21 mouse cellular contexts compared by ENCODE assay signal in genomic region chrX:136267720-136268119, GRCm38 (mm10). TPM values are rescaled to one million over a fixed set of nuclear protein-coding genes. Genes with fewer than 3 reads are reported as not detected.
"Had no signal": no experiment of that assay in that cellular context is flagged by ENCODE, and none has a peak within 500 bp of the region (broad histone marks: within the 10 kb centered on the region; RNA-seq: fewer than 3 reads in every experiment).

No protein-coding gene starts in this region.

- H3K36me3 ChIP-seq: neural tube, embryonic 12.5 days; stomach, embryonic 15.5 days had no signal

- H3K4me1 ChIP-seq: neural tube, embryonic 12.5 days; stomach, embryonic 15.5 days had no signal

- DNase-seq: lung, adult 18-20 months; lung, embryonic 14.5 days; lung, postnatal 10 days; lung, postnatal 4 days; retina, postnatal 1 day; right cerebral cortex, adult 18-20 months; right cerebral cortex, postnatal 25 days; right cerebral cortex, postnatal 4 days; spleen, adult 18-20 months; thymus, adult 2 months; thymus, postnatal 25 days; thymus, postnatal 4 days had no signal

- H3K9ac ChIP-seq: lung, embryonic 14.5 days; midbrain, embryonic 13.5 days; neural tube, embryonic 12.5 days; stomach, embryonic 15.5 days had no signal

- H3K4me2 ChIP-seq: lung, embryonic 14.5 days; midbrain, embryonic 11.5 days; midbrain, embryonic 13.5 days; neural tube, embryonic 12.5 days; stomach, embryonic 15.5 days had no signal

- H3K4me3 ChIP-seq: midbrain, embryonic 13.5 days; neural tube, embryonic 12.5 days; stomach, embryonic 15.5 days had no signal

- ATAC-seq: midbrain, embryonic 13.5 days; midbrain, embryonic 16.5 days had no signal

- H3K27ac ChIP-seq: midbrain, embryonic 13.5 days; neural tube, embryonic 12.5 days; stomach, embryonic 15.5 days; stomach, postnatal 0 days had no signal

- H3K27me3 ChIP-seq: midbrain, embryonic 13.5 days; neural tube, embryonic 12.5 days; stomach, embryonic 15.5 days had no signal

- H3K9me3 ChIP-seq: midbrain, embryonic 13.5 days; neural tube, embryonic 12.5 days; stomach, embryonic 15.5 days had no signal

RNA-seq across cellular contexts. Expression of gene Tceal7, which starts 53.1 kb away (rescaled TPM):
- polyA plus RNA-seq: small intestine, adult 2 months; testis, adult 2 months; thymus, adult 2 months; urinary bladder, adult 2 months had no signal
